Mouse (Mus musculus) B cell, adult 62 days (primary cell): ENCODE measurements around the gene Cstb. TPM values are rescaled to one million over a fixed set of nuclear protein-coding genes. Genes with fewer than 3 reads are reported as not detected.

Experiments
- total RNA-seq: library from RNA; stranded (reverse); gene quantifications from 4 replicates; pipeline ENCODE4 v1.2.4, GENCODE M21; 2023

The Cstb gene
- 48.4 to 62.6 TPM (median 58.4 TPM) in 4 replicates for total RNA-seq

GRCm38 (mm10) chr10:78425181-78426041 lies at the start of gene Cstb:
TSS of gene Cstb (plus strand) at chr10:78425669.

GRCm38 (mm10) chr10:78412319-78413151 lies 12.9 kb upstream of the Cstb start, which contains the start of gene Rrp1:
TSS of gene Rrp1 (minus strand) at chr10:78413043.

GRCm38 (mm10) chr10:78464792-78465207 lies 39.3 kb downstream of the Cstb start, which contains the start of gene Pdxk:
TSS of gene Pdxk (minus strand) at chr10:78464975.

Other genes with a start within 250 kb of the Cstb start
- gene Pwp2, start 240.5 kb upstream of the Cstb start, total RNA-seq, result 22.3 to 26.5 TPM (median 23.9 TPM) in 4 replicates
- gene Trappc10, start 181.0 kb upstream of the Cstb start, total RNA-seq, result 69.3 to 80.4 TPM (median 72.0 TPM) in 4 replicates
- 96.5 to 116 TPM (median 112 TPM) in 4 replicates for gene Agpat3, start 73.2 kb upstream of the Cstb start, total RNA-seq
- 376 to 391 TPM (median 377 TPM) in 4 replicates for gene Rrp1, start 12.6 kb upstream of the Cstb start, total RNA-seq
- gene Pdxk, start 39.3 kb downstream of the Cstb start, total RNA-seq, result 49.3 to 62.0 TPM (median 53.7 TPM) in 4 replicates
- not detected in 4 replicates for gene Olfr1358, start 91.8 kb downstream of the Cstb start, total RNA-seq
- gene Ilvbl, start 148.7 kb downstream of the Cstb start, total RNA-seq, result 87.6 to 101 TPM (median 88.0 TPM) in 4 replicates
- 0.75 to 1.3 TPM (median 1.1 TPM) in 4 replicates for gene Syde1, start 166.3 kb downstream of the Cstb start, total RNA-seq
- not detected in 4 replicates for gene Olfr1357, start 192.4 kb downstream of the Cstb start, total RNA-seq